In the genomic region with DNA sequence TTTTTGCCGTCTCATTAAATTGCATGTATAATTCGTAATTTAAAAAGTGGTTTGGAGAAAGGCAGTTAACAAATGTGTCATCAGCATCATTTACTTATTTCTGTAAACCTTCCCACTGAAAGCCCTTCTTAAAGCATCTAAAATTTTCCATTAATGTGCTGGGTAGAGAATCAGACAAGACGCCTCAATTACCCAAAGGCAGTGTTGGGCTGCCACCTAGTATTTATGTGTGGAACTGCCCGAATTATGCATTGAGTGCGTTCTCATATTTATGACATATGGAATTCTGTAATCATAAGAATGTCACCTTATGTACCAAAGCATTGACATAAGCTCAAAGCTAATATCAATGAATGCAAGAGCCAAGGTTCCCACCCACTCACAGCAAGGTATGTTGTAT, we compare ENCODE assay signal across 9 mouse cellular contexts.
A peak's percentile ranks its signal among the peaks of the same experiment; 100 is the strongest.
DNase-seq lines count a peak whose midpoint lies in the region; TF ChIP-seq lines count a peak whose summit lies in the region.
"Had no signal": no experiment of that assay in that cellular context is flagged by ENCODE, and none has a peak within 500 bp of the region (broad histone marks: within the 10 kb centered on the region; RNA-seq: fewer than 3 reads in every experiment).

No protein-coding gene starts in this region.

- DNase-seq in cerebellum, postnatal 10 days, result peak; percentile 61 to 68
- no peak for DNase-seq in cerebellum, adult 11 months
- DNase-seq in lung, adult 2 months, result no peak
- DNase-seq in lung, adult 18-20 months, result no peak
- DNase-seq in layer of hippocampus, postnatal 14 days (ENCODE audit: low spot score in 2 of 2), result peak; percentile 4 to 67
- peak; percentile 62 for DNase-seq in right cerebral cortex, adult 2 months (ENCODE audit: low spot score in 2 of 2)
- DNase-seq in thymus, postnatal 4 days, result no peak
- DNase-seq in B cell, adult 2 months, result no peak

- 36% methylated on average over 5 of the region's 5 CpGs for WGBS in lung, adult 2 months

- H3K4me3 ChIP-seq in lung, adult 2 months (replicated peaks; ENCODE audit: extremely low read depth, low read depth, low read length), result no peak overlapping the region
- H3K4me3 ChIP-seq: myocyte had no signal

- peak; percentile 20; the same call in 1 of the 2 replicates for TF ChIP-seq CTCF in lung, adult 2 months (IDR thresholded peaks at IDR 0.05; ENCODE audit: insufficient read depth, low read length)

- no peak for TF ChIP-seq POLR2A in lung, adult 2 months (IDR thresholded peaks at IDR 0.05; ENCODE audit: borderline replicate concordance, extremely low read depth, low read depth, low read length)

- no peaks in the 10 kb centered on the region for H3K4me1 ChIP-seq in lung, adult 2 months (ENCODE audit: control insufficient read depth, insufficient read depth, low read length)

Comparison
In these comparisons a context has a peak if more than half of its experiments do, and no peak if none do; other contexts are left out.
1. DNase-seq: peak in cerebellum, postnatal 10 days (2 of 2), layer of hippocampus, postnatal 14 days (2 of 2) and right cerebral cortex, adult 2 months (2 of 2); none in cerebellum, adult 11 months (single experiment), lung, adult 2 months (single experiment), lung, adult 18-20 months (0 of 2), thymus, postnatal 4 days (single experiment) and B cell, adult 2 months (0 of 2).